Mouse (Mus musculus) neural tube, embryonic 12.5 days (tissue): Measurements from ENCODE around the gene Rdh16. TPM values are rescaled to one million over a fixed set of nuclear protein-coding genes. Genes with fewer than 3 reads are reported as not detected.
"Not testable (repeated sequence)": the region's sequence is repeated elsewhere in the genome, so short reads cannot be mapped to it uniquely, and the experiment has no call there.

Experiments used
- ATAC-seq: fragments of 200-750 bp; cut with Nextera tagmentation; 2 replicates; pipeline ENCODE4 v1.8.0; 2017; ENCODE audit warnings: low read depth, mild to moderate bottlenecking, moderate TSS enrichment, moderate library complexity; ENCODE audit not compliant: low FRiP score
- H3K27ac ChIP-seq: fragments of 300-500 bp; sonication (generic); 2 replicates; pipeline ENCODE4 v1.5.1; 2016
- H3K27me3 ChIP-seq: fragments of 300-500 bp; sonication (generic); replicated peaks from 2 replicates; pipeline ENCODE4 v1.6.1; 2016; ENCODE audit warnings: mild to moderate bottlenecking
- H3K36me3 ChIP-seq: fragments of 300-500 bp; sonication (generic); 2 replicates; pipeline ENCODE4 v1.6.1; 2016; ENCODE audit warnings: mild to moderate bottlenecking
- H3K4me1 ChIP-seq: fragments of 300-500 bp; sonication (generic); 2 replicates; pipeline ENCODE4 v1.6.1; 2016
- H3K4me2 ChIP-seq: fragments of 300-500 bp; sonication (generic); replicated peaks from 2 replicates; pipeline ENCODE4 v1.6.1; 2016; ENCODE audit warnings: mild to moderate bottlenecking
- H3K4me3 ChIP-seq: fragments of 300-500 bp; sonication (generic); 2 replicates; pipeline ENCODE4 v1.5.1; 2016
- H3K9ac ChIP-seq: fragments of 300-500 bp; sonication (generic); 2 replicates; pipeline ENCODE4 v1.6.1; 2016; ENCODE audit warnings: mild to moderate bottlenecking
- H3K9me3 ChIP-seq: fragments of 300-500 bp; sonication (generic); 2 replicates; pipeline ENCODE4 v1.6.1; 2016; ENCODE audit warnings: mild to moderate bottlenecking
- WGBS: fragments of 180-500 bp; shearing (Covaris S2); methylation state at CpG from one replicate; pipeline ENCODE4 v1.1.7; 2016; 5-methylcytosine and 5-hydroxymethylcytosine counted together
- polyA plus RNA-seq: library from polyadenylated mRNA; unstranded; fragments of >200 nt; fragmentation: Nextera tagmentation; extraction: Ambion mirVana; gene quantifications from 2 replicates; pipeline ENCODE4 v1.2.1, GENCODE M21; 2016

Gene Rdh16
- polyA plus RNA-seq, 1 experiment from 2014 or later, result not detected

DNA sequence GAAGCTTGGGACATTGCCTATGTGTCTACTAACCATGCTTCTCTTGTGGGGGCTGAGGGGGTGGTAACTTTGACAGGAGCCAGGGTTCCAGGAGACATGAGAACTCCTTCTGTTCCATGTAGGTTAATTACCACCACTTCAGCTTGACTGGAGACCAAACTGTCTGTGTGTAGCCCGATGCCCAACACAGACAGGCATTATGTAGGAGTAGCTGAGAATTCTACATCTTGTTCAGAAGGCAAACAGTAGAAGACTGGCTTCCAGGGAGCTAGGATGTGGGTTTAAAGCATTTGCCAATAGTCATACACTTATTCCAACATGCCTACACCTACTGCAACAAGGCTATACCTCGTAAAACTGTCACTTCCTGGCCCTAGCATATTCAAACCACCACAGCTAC, 37.6 kb downstream of the Rdh16 start:
- Histone ChIP-seq H3K4me2 (no peak overlapping the region), H3K9me3 (peaks cover 6% of the 10 kb centered on the region; the same call in 1 of the 2 replicates), H3K27ac (no peak overlapping the region), H3K4me1 (no peaks in the 10 kb centered on the region), H3K36me3 (no peaks in the 10 kb centered on the region), H3K27me3 (no peaks in the 10 kb centered on the region), H3K9ac (no peak overlapping the region), H3K4me3 (no peak overlapping the region)
- WGBS, result 87% methylated on average over 2 of the region's 2 CpGs
- ATAC-seq, result no peak

GRCm38 (mm10) chr10:127840776-127841175, 39.8 kb downstream of the Rdh16 start:
- Histone ChIP-seq H3K9me3 (peaks cover 6% of the 10 kb centered on the region; the same call in 1 of the 2 replicates), H3K4me2 (no peak overlapping the region), H3K9ac (no peak overlapping the region), H3K27ac (no peak overlapping the region), H3K4me3 (no peak overlapping the region), H3K4me1 (no peaks in the 10 kb centered on the region), H3K27me3 (no peaks in the 10 kb centered on the region), H3K36me3 (no peaks in the 10 kb centered on the region)
- no peak for ATAC-seq
- 80% methylated on average over 2 of the region's 2 CpGs for WGBS

DNA sequence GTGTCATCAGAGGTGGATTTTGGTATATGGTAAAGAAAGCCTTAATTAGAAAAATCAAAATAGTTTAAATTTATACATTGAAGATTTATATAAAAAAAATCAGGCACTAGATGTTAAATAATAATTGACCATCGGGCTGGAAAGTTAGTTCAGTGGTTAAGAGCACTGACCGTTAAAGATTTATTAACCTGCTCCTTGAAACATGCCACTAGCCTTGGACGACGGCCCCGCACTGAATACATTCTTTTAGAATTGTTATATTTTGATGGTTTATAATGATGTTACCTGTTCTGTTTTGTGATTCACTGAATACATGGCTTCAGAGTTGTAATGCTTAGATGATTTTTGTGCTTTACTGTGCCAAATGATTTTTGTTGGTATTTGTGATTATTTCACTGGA, 45.0 kb downstream of the Rdh16 start:
- H3K27me3 ChIP-seq, H3K9me3 ChIP-seq, H3K9ac ChIP-seq, H3K36me3 ChIP-seq, H3K4me2 ChIP-seq, H3K4me1 ChIP-seq, ATAC-seq, H3K27ac ChIP-seq, H3K4me3 ChIP-seq: not testable (repeated sequence)
- WGBS, result 87% methylated on average over 5 of the region's 5 CpGs

- no peak overlapping the region for H3K4me3 ChIP-seq
- no peaks in the 10 kb centered on the region for H3K9me3 ChIP-seq
- H3K9ac ChIP-seq, result no peak overlapping the region
- WGBS, result 79% methylated on average over 1 of the region's 1 CpGs
- ATAC-seq, result no peak
- H3K36me3 ChIP-seq, result no peaks in the 10 kb centered on the region
- H3K4me2 ChIP-seq, result no peak overlapping the region
- no peaks in the 10 kb centered on the region for H3K27me3 ChIP-seq
- no peak overlapping the region for H3K27ac ChIP-seq
- no peaks in the 10 kb centered on the region for H3K4me1 ChIP-seq
Measured at GRCm38 (mm10) chr10:127848089-127848488, 47.1 kb downstream of the Rdh16 start.

GRCm38 (mm10) chr10:127849628-127850027, 48.7 kb downstream of the Rdh16 start, which contains the start of gene Rdh19:
TSS of gene Rdh19 (plus strand) at chr10:127849928.
- Histone ChIP-seq H3K9ac (no peak within 1 kb of the TSS), H3K27me3 (no peaks in the 10 kb centered on the region), H3K27ac (no peak within 1 kb of the TSS), H3K4me3 (no peak within 1 kb of the TSS), H3K36me3 (no peaks in the 10 kb centered on the region), H3K9me3 (no peaks in the 10 kb centered on the region), H3K4me2 (no peak within 1 kb of the TSS), H3K4me1 (no peaks in the 10 kb centered on the region)
- WGBS, result 94% methylated on average over 1 of the region's 1 CpGs
- ATAC-seq, result no peak

DNA sequence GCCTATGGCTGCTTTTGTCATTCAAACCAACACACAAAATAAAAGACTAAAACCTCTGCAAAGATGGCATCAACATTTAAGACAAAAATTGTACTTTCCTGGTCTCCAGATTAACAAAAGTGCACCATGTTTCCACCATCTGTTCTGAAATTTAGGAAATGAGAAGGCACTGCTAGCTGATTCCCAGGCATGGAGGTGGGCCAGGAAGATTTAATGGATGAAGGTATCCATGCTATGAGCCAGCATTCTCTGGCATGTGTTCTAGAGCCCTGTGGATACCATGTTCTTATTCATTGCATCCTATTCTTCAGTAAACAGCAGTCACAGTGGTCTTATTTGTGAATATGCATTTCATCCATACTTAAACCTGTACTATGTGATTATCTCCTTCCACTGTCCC, 55.4 kb downstream of the Rdh16 start:
- H3K4me3 ChIP-seq, result no peak overlapping the region
- ATAC-seq, result no peak

DNA sequence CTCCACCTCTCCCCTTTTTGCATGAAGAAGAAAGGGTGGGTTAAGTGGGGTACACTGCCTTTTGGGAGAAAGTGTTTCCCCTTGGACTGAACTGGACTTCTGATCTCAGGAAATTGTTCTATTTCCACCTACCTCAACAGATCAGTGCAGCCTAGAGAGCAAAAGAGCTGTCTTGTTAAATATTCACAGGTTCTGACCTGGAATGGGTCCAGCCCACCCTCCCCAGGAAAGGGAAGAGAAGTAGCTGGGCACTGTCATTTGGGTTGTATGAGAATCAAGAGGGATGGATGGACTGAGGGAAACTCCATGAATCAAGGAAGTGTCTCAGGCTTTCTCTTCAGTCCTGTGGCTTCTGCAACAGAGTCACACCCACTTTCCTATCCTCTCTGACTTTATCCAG, 64.0 kb downstream of the Rdh16 start:
- H3K27ac ChIP-seq, result no peak overlapping the region
- no peak overlapping the region for H3K9ac ChIP-seq
- H3K27me3 ChIP-seq, result no peaks in the 10 kb centered on the region
- no peak overlapping the region for H3K4me2 ChIP-seq
- no peaks in the 10 kb centered on the region for H3K4me1 ChIP-seq
- no peaks in the 10 kb centered on the region for H3K9me3 ChIP-seq
- ATAC-seq, result no peak
- H3K36me3 ChIP-seq, result no peaks in the 10 kb centered on the region
- no peak overlapping the region for H3K4me3 ChIP-seq

More for the DNA sequence above, 55.4 kb downstream of the Rdh16 start:
- no peaks in the 10 kb centered on the region for H3K4me1 ChIP-seq
- H3K4me2 ChIP-seq, result no peak overlapping the region
- no peak overlapping the region for H3K9ac ChIP-seq
- no peak overlapping the region for H3K27ac ChIP-seq
- no peaks in the 10 kb centered on the region for H3K9me3 ChIP-seq
- H3K36me3 ChIP-seq, result no peaks in the 10 kb centered on the region
- H3K27me3 ChIP-seq, result no peaks in the 10 kb centered on the region

DNA sequence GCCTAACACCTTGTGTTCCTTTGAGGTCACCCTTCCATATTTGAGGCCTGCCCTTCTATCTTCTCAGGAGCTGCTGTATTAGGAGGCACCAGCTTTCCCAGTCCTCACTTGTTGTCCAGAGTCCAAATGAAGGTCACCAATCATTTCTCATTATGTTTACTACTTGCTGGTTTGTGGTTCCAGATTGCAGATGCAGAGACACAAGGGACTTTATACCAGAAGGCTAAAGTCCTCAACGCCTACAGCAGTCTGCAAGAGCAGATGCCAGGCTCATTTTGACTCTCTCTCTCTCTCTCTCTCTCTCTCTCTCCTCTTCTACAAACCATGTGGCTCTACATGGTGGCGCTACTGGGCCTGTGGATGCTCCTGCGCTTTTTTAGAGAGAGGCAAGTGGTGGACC, 65.3 kb downstream of the Rdh16 start, which contains the start of gene Rdh16f2:
Rdh16f2 (plus strand) TSS at position 243 of the 400 bp plus-strand sequence.
- Histone ChIP-seq H3K4me3 (no peak within 1 kb of the TSS), H3K4me2 (no peak within 1 kb of the TSS), H3K36me3 (no peaks in the 10 kb centered on the region), H3K9me3 (peaks cover 3% of the 10 kb centered on the region; the same call in 1 of the 2 replicates), H3K4me1 (no peaks in the 10 kb centered on the region), H3K9ac (no peak within 1 kb of the TSS), H3K27me3 (no peaks in the 10 kb centered on the region), H3K27ac (no peak within 1 kb of the TSS)
- ATAC-seq, result no peak
- 82% methylated on average over 3 of the region's 3 CpGs for WGBS

GRCm38 (mm10) chr10:127872484-127872883, 71.5 kb downstream of the Rdh16 start:
- Histone ChIP-seq H3K36me3 (no peaks in the 10 kb centered on the region), H3K4me2 (no peak overlapping the region), H3K27ac (no peak overlapping the region), H3K27me3 (no peaks in the 10 kb centered on the region), H3K4me1 (no peaks in the 10 kb centered on the region), H3K9me3 (peaks cover 5% of the 10 kb centered on the region; the same call in 1 of the 2 replicates), H3K4me3 (no peak overlapping the region), H3K9ac (no peak overlapping the region)
- 77% methylated on average over 4 of the region's 4 CpGs for WGBS
- ATAC-seq, result no peak

DNA sequence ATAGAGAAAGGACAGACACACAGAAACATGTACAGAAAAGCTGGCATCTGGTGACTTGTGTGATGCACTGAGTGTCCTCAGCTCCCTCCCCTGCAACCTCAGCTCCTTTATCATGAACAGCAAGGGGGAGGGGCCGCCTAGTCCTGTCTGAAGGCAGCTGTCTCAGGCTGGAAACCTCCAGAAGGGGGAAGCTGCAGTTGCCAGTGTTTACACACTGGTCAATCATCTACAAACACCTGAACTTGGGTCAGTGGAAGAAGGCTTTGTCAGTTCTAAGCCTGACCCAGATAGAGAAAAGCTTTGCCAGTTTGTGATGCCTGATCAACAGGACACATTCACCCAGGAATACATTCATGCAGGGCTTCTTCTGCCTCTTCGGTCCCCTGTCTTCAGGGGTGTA, 76.7 kb downstream of the Rdh16 start:
- WGBS, result 58% methylated on average over 2 of the region's 2 CpGs
- Histone ChIP-seq H3K9ac (no peak overlapping the region), H3K9me3 (no peaks in the 10 kb centered on the region), H3K27ac (no peak overlapping the region), H3K4me1 (no peaks in the 10 kb centered on the region), H3K27me3 (no peaks in the 10 kb centered on the region), H3K4me3 (no peak overlapping the region), H3K36me3 (no peaks in the 10 kb centered on the region), H3K4me2 (no peak overlapping the region)
- ATAC-seq, result no peak

GRCm38 (mm10) chr10:127878262-127879057, 77.5 kb downstream of the Rdh16 start:
- H3K27me3 ChIP-seq, result no peaks in the 10 kb centered on the region
- H3K9me3 ChIP-seq, result no peaks in the 10 kb centered on the region
- WGBS, result 76% methylated on average over 3 of the region's 3 CpGs
- ATAC-seq, result no peak
- no peak overlapping the region for H3K4me2 ChIP-seq
- H3K36me3 ChIP-seq, result no peaks in the 10 kb centered on the region
- H3K9ac ChIP-seq, result no peak overlapping the region
- H3K4me1 ChIP-seq, result no peaks in the 10 kb centered on the region
- no peak overlapping the region for H3K27ac ChIP-seq
- H3K4me3 ChIP-seq, result no peak overlapping the region

DNA sequence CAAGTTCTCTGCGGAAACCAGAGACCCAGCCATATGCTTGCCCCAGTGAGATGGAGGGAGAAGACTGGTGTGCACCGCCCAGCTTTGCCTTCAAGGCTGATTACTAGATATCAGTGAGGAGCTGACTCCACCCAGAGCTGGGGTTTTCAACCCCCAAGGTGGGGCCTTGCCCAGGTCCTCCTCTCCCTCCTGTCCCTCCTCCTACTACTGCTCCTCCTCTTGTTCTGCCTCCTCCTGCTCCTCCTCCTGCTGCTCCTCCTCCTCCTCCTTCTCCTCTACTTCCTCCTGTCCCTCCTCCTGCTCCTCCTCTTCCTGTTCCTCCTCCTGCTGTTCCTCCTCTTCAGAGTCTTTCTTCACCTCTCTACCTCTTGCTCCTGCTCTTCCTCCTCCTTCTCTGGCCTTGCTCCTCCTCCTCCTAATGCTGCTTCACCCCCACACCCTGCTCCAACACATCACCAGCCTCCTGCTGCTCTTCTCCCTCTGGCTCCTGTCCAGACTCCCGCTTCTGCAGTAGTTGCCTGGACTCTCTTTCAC, 78.3 kb downstream of the Rdh16 start:
- no peaks in the 10 kb centered on the region for H3K36me3 ChIP-seq
- no peak overlapping the region for H3K4me2 ChIP-seq
- no peak overlapping the region for H3K4me3 ChIP-seq
- no peak for ATAC-seq
- no peak overlapping the region for H3K27ac ChIP-seq
- no peaks in the 10 kb centered on the region for H3K9me3 ChIP-seq
- H3K4me1 ChIP-seq, result no peaks in the 10 kb centered on the region
- 89% methylated on average over 3 of the region's 3 CpGs for WGBS
- no peak overlapping the region for H3K9ac ChIP-seq
- H3K27me3 ChIP-seq, result no peaks in the 10 kb centered on the region

- 86% methylated on average over 4 of the region's 4 CpGs for whole genome bisulfite sequencing
- Histone ChIP-seq H3K9me3 (no peaks in the 10 kb centered on the region), H3K4me3 (no peak overlapping the region), H3K4me2 (no peak overlapping the region), H3K27ac (no peak overlapping the region), H3K36me3 (no peaks in the 10 kb centered on the region), H3K27me3 (no peaks in the 10 kb centered on the region), H3K4me1 (no peaks in the 10 kb centered on the region), H3K9ac (no peak overlapping the region)
- ATAC-seq, result no peak
Measured at GRCm38 (mm10) chr10:127881041-127881440, 80.1 kb downstream of the Rdh16 start.
